ENCODE assay signal across 29 mouse cellular contexts in genomic region chr5:143103231-143103630, GRCm38 (mm10). TPM values are rescaled to one million over a fixed set of nuclear protein-coding genes. Genes with fewer than 3 reads are reported as not detected.
"Had no signal": no experiment of that assay in that cellular context is flagged by ENCODE, and none has a peak within 500 bp of the region (broad histone marks: within the 10 kb centered on the region; RNA-seq: fewer than 3 reads in every experiment).

No protein-coding gene starts in this region.

- H3K9ac ChIP-seq: lung, embryonic 14.5 days; midbrain, embryonic 13.5 days; neural tube, embryonic 13.5 days; stomach, embryonic 15.5 days had no signal

- H3K27ac ChIP-seq: layer of hippocampus, adult 2 months; midbrain, embryonic 10.5 days; midbrain, embryonic 13.5 days; neural tube, embryonic 13.5 days; stomach, embryonic 15.5 days had no signal

- DNase-seq: kidney, adult 18-20 months; kidney, adult 9 months; kidney, postnatal 14 days; layer of hippocampus, adult 9-11 months; lung, embryonic 14.5 days; lung, postnatal 36 days; retina, postnatal 1 day; right cerebral cortex, postnatal 25 days; spleen, adult 18-20 months; thymus, adult 2 months; thymus, postnatal 14 days; thymus, postnatal 4 days had no signal

- H3K27me3 ChIP-seq: megakaryocyte, embryonic 14.5 days; midbrain, embryonic 13.5 days; neural tube, embryonic 13.5 days; stomach, embryonic 15.5 days had no signal

- H3K4me3 ChIP-seq: layer of hippocampus, adult 2 months; megakaryocyte, embryonic 14.5 days; midbrain, embryonic 10.5 days; midbrain, embryonic 13.5 days; myocyte; neural tube, embryonic 13.5 days; stomach, embryonic 15.5 days had no signal

- ATAC-seq: lung, postnatal 0 days; midbrain, embryonic 13.5 days; midbrain, embryonic 16.5 days had no signal

- H3K9me3 ChIP-seq: megakaryocyte, embryonic 14.5 days; midbrain, embryonic 10.5 days; midbrain, embryonic 13.5 days; neural tube, embryonic 13.5 days; stomach, embryonic 15.5 days had no signal

- H3K4me2 ChIP-seq: lung, embryonic 14.5 days; midbrain, embryonic 13.5 days; neural tube, embryonic 13.5 days; stomach, embryonic 15.5 days had no signal

- H3K36me3 ChIP-seq: midbrain, embryonic 13.5 days; neural tube, embryonic 13.5 days; stomach, embryonic 15.5 days had no signal

RNA-seq across cellular contexts. Expression of gene Olfr718-ps1, which starts 44.1 kb away (rescaled TPM):
- total RNA-seq: liver, adult 2 months; monocyte, adult 5-6 weeks; neutrophil, adult 5-6 weeks had no signal
- polyA plus RNA-seq: kidney, embryonic 16.5 days; large intestine, adult 2 months; limb, embryonic 11.5 days; limb, embryonic 14.5 days; liver, adult 2 months; liver, embryonic 16.5 days; lung, embryonic 14.5 days; lung, postnatal 0 days; midbrain, embryonic 10.5 days; midbrain, embryonic 16.5 days; myocyte; stomach, embryonic 15.5 days; thymus, adult 2 months had no signal
